Mouse (Mus musculus): ENCODE data around the gene Gpr83. TPM values are rescaled to one million over a fixed set of nuclear protein-coding genes. Genes with fewer than 3 reads are reported as not detected.

The Gpr83 gene
- total and polyA plus RNA-seq, 3 experiments = 0.14 TPM; not detected in 2

DNA sequence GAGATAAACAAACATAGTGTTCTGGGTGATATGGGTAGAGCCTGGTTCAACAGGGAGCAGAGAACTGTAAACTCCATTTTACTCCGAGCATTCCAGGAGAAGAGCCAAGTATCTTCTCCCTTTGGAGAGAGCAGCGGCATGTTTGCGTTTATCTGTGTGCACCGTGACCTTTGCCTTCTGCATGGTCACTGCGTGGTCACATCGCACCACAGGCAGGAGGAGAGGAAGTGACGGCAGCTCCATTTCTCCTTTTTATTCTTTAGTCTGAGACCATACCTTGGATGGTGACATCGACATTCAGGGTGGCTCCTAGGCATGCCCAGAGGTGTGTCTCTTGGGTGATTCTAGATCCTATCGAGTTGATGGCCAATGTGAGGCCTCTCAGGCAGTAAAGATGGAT, 33.4 kb downstream of the Gpr83 start:
- intact Hi-C loops (cut with DNase I) = no loop called here
- TF ChIP-seq CTCF (IDR thresholded peaks at IDR 0.05) = no peak
- TF ChIP-seq POLR2A (IDR thresholded peaks at IDR 0.05; ENCODE audit: insufficient read depth, low read depth, low read length) = no peak
- TF ChIP-seq EP300 (IDR thresholded peaks at IDR 0.05; ENCODE audit: insufficient read depth, low read depth, low read length) = no peak
- Histone ChIP-seq H3K27ac (no peak overlapping the region), H3K4me3 (no peak overlapping the region), H3K4me1 (ENCODE audit: control insufficient read depth, insufficient read depth, low read length) (no peaks in the 10 kb centered on the region), H3K79me2 (replicated peaks; ENCODE audit: control insufficient read depth, insufficient read depth, low read length) (no peaks in the 10 kb centered on the region), H3K27me3 (ENCODE audit: control insufficient read depth, insufficient read depth, low read length) (no peaks in the 10 kb centered on the region), H3K36me3 (ENCODE audit: control insufficient read depth, insufficient read depth, low read length) (no peaks in the 10 kb centered on the region), H3K9ac (ENCODE audit: low read depth, low read length) (no peak overlapping the region)
- 70% methylated on average over 9 of the region's 9 CpGs for WGBS
- no peak for DNase-seq

- TF ChIP-seq CTCF (IDR thresholded peaks at IDR 0.05) (peak; percentile 41), POLR2A (IDR thresholded peaks at IDR 0.05; ENCODE audit: insufficient read depth, low read depth, low read length) (no peak)
- H3K9ac ChIP-seq (ENCODE audit: low read depth, low read length) = no peak overlapping the region
- no peak overlapping the region for H3K27ac ChIP-seq
- no peak overlapping the region for H3K4me3 ChIP-seq
- H3K4me1 ChIP-seq (ENCODE audit: control insufficient read depth, insufficient read depth, low read length) = no peaks in the 10 kb centered on the region
- intact Hi-C loops (cut with DNase I) = no loop called here
- H3K36me3 ChIP-seq (ENCODE audit: control insufficient read depth, insufficient read depth, low read length) = no peaks in the 10 kb centered on the region
- no peaks in the 10 kb centered on the region for H3K27me3 ChIP-seq (ENCODE audit: control insufficient read depth, insufficient read depth, low read length)
- no peak for DNase-seq
- no peaks in the 10 kb centered on the region for H3K79me2 ChIP-seq (replicated peaks; ENCODE audit: control insufficient read depth, insufficient read depth, low read length)
- WGBS = 77% methylated on average over 3 of the region's 3 CpGs
These were observed 34.6 kb downstream of the Gpr83 start for GRCm38 (mm10) chr9:14894628-14895027.

GRCm38 (mm10) chr9:14895237-14895835, 35.3 kb downstream of the Gpr83 start:
- TF ChIP-seq POLR2A (IDR thresholded peaks at IDR 0.05; ENCODE audit: insufficient read depth, low read depth, low read length) = no peak
- no peak for TF ChIP-seq EP300 (IDR thresholded peaks at IDR 0.05; ENCODE audit: insufficient read depth, low read depth, low read length)
- no peak for TF ChIP-seq CTCF (IDR thresholded peaks at IDR 0.05)
- Histone ChIP-seq H3K27ac (no peak overlapping the region), H3K4me3 (no peak overlapping the region), H3K27me3 (ENCODE audit: control insufficient read depth, insufficient read depth, low read length) (no peaks in the 10 kb centered on the region), H3K9ac (ENCODE audit: low read depth, low read length) (no peak overlapping the region), H3K79me2 (replicated peaks; ENCODE audit: control insufficient read depth, insufficient read depth, low read length) (no peaks in the 10 kb centered on the region), H3K36me3 (ENCODE audit: control insufficient read depth, insufficient read depth, low read length) (no peaks in the 10 kb centered on the region), H3K4me1 (ENCODE audit: control insufficient read depth, insufficient read depth, low read length) (no peaks in the 10 kb centered on the region)
- WGBS = 66% methylated on average over 7 of the region's 7 CpGs
- no peak for DNase-seq
- intact Hi-C loops (cut with DNase I) = no loop called here

DNA sequence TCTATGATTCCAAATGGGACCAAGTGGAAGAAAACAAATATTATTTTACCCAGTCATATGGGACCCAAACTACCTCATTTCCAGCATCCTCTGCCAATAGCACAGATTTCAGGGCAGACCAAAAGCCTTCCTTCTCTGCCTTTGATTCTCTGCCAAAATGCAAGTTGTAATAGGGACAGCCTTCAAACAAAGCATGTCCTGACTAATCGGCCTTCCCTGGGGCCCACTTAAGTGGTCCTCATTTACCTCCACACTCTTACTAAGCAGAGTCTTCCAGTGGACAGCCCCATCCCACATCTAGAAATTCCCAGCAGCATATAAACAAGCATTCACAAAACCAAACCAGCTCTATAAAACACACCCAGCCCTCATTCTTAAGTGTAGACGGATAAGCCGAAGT, 37.1 kb downstream of the Gpr83 start:
- Histone ChIP-seq H3K79me2 (replicated peaks; ENCODE audit: control insufficient read depth, insufficient read depth, low read length) (no peaks in the 10 kb centered on the region), H3K27me3 (ENCODE audit: control insufficient read depth, insufficient read depth, low read length) (no peaks in the 10 kb centered on the region), H3K27ac (no peak overlapping the region), H3K9ac (ENCODE audit: low read depth, low read length) (no peak overlapping the region), H3K36me3 (ENCODE audit: control insufficient read depth, insufficient read depth, low read length) (no peaks in the 10 kb centered on the region), H3K4me3 (no peak overlapping the region), H3K4me1 (ENCODE audit: control insufficient read depth, insufficient read depth, low read length) (no peaks in the 10 kb centered on the region)
- intact Hi-C loops (cut with DNase I) = no loop called here
- no peak for TF ChIP-seq CTCF (IDR thresholded peaks at IDR 0.05)
- no peak for TF ChIP-seq EP300 (IDR thresholded peaks at IDR 0.05; ENCODE audit: insufficient read depth, low read depth, low read length)
- no peak for TF ChIP-seq POLR2A (IDR thresholded peaks at IDR 0.05; ENCODE audit: insufficient read depth, low read depth, low read length)
- DNase-seq = no peak
- WGBS = 63% methylated on average over 3 of the region's 3 CpGs

DNA sequence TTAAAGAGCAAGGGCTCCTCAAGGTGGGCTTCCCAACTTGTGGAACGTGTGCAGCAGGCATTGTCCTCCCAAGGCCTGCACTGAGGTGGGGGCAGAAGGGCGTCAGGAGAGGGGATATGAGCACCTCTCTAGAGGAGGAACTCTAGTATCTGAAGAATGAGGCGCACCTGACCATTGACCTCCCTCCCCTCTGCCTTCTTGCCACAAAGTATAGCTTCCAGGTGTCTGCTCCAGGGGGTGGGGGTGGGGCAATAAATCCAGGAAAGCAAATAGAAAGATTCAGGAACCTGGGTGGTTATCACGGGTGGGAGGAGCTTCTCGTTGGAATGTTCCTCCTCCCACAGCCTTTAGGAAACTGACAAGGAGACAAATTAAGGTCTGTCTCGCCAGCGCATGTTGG, 41.7 kb downstream of the Gpr83 start:
- no peak overlapping the region for H3K4me3 ChIP-seq
- DNase-seq = no peak
- 71% methylated on average over 7 of the region's 7 CpGs for WGBS
- H3K36me3 ChIP-seq (ENCODE audit: control insufficient read depth, insufficient read depth, low read length) = no peaks in the 10 kb centered on the region
- H3K4me1 ChIP-seq (ENCODE audit: control insufficient read depth, insufficient read depth, low read length) = no peaks in the 10 kb centered on the region
- no peaks in the 10 kb centered on the region for H3K27me3 ChIP-seq (ENCODE audit: control insufficient read depth, insufficient read depth, low read length)
- intact Hi-C loops (cut with DNase I) = no loop called here
- no peak overlapping the region for H3K9ac ChIP-seq (ENCODE audit: low read depth, low read length)
- TF ChIP-seq CTCF (IDR thresholded peaks at IDR 0.05) (no peak), EP300 (IDR thresholded peaks at IDR 0.05; ENCODE audit: insufficient read depth, low read depth, low read length) (no peak), POLR2A (IDR thresholded peaks at IDR 0.05; ENCODE audit: insufficient read depth, low read depth, low read length) (no peak)
- no peak overlapping the region for H3K27ac ChIP-seq
- H3K79me2 ChIP-seq (replicated peaks; ENCODE audit: control insufficient read depth, insufficient read depth, low read length) = no peaks in the 10 kb centered on the region

GRCm38 (mm10) chr9:14902416-14902815, 42.4 kb downstream of the Gpr83 start:
- WGBS = 92% methylated on average over 2 of the region's 2 CpGs
- intact Hi-C loops (cut with DNase I) = no loop called here
- Histone ChIP-seq H3K79me2 (replicated peaks; ENCODE audit: control insufficient read depth, insufficient read depth, low read length) (no peaks in the 10 kb centered on the region), H3K4me3 (no peak overlapping the region), H3K27ac (no peak overlapping the region), H3K27me3 (ENCODE audit: control insufficient read depth, insufficient read depth, low read length) (no peaks in the 10 kb centered on the region), H3K4me1 (ENCODE audit: control insufficient read depth, insufficient read depth, low read length) (no peaks in the 10 kb centered on the region), H3K9ac (ENCODE audit: low read depth, low read length) (no peak overlapping the region), H3K36me3 (ENCODE audit: control insufficient read depth, insufficient read depth, low read length) (no peaks in the 10 kb centered on the region)
- DNase-seq = no peak
- no peak for TF ChIP-seq EP300 (IDR thresholded peaks at IDR 0.05; ENCODE audit: insufficient read depth, low read depth, low read length)
- no peak for TF ChIP-seq POLR2A (IDR thresholded peaks at IDR 0.05; ENCODE audit: insufficient read depth, low read depth, low read length)
- TF ChIP-seq CTCF (IDR thresholded peaks at IDR 0.05) = no peak

Data from heart, adult 2 months (tissue).